Mouse (Mus musculus) megakaryocyte, embryonic 14.5 days (primary cell): ENCODE measurements around the gene Ubap2. TPM values are rescaled to one million over a fixed set of nuclear protein-coding genes. Genes with fewer than 3 reads are reported as not detected.
A peak's percentile ranks its signal among the peaks of the same experiment; 100 is the strongest.

ENCODE experiments used
- H3K27me3 ChIP-seq: replicated peaks from 2 replicates; pipeline ENCODE3; 2012; ENCODE audit warnings: inconsistent platforms
- H3K36me3 ChIP-seq: replicated peaks from 2 replicates; pipeline ENCODE3; 2012; ENCODE audit warnings: low read length, inconsistent platforms, mixed read lengths
- H3K4me1 ChIP-seq: 2 replicates; pipeline ENCODE4 v1.6.1; 2012; ENCODE audit warnings: inconsistent platforms
- H3K4me3 ChIP-seq: replicated peaks from 2 replicates; pipeline ENCODE3; 2012; ENCODE audit warnings: moderate library complexity, mild to moderate bottlenecking, inconsistent platforms
- H3K9me3 ChIP-seq: 2 replicates; pipeline ENCODE4 v1.6.1; 2012; ENCODE audit warnings: inconsistent platforms
- FLI1 ChIP-seq: IDR thresholded peaks from 2 replicates; pipeline ENCODE4 v1.6.1; 2012; ENCODE audit warnings: low read length, inconsistent platforms, mixed read lengths
- GATA1 ChIP-seq: IDR thresholded peaks from 3 replicates; pipeline ENCODE4 v1.6.1; 2012; ENCODE audit warnings: mixed read lengths, low read length, inconsistent platforms, borderline replicate concordance
- polyA plus RNA-seq: library from polyadenylated mRNA; stranded (reverse); fragments of >175 nt; gene quantifications from 2 replicates; pipeline ENCODE4 v1.2.3, GENCODE M21; 2012; ENCODE audit warnings: low replicate concordance; ENCODE audit not compliant: insufficient read depth

The Ubap2 gene
- polyA plus RNA-seq, 1 experiment: 277 TPM

- H3K4me3 ChIP-seq: no peak overlapping the region
- H3K9me3 ChIP-seq: no peaks in the 10 kb centered on the region
- peaks cover 24% of the 10 kb centered on the region for H3K36me3 ChIP-seq
- H3K4me1 ChIP-seq: peaks cover 38% of the 10 kb centered on the region
- no peaks in the 10 kb centered on the region for H3K27me3 ChIP-seq
- TF ChIP-seq GATA1: no peak
- no peak for TF ChIP-seq FLI1
Observed at GRCm38 (mm10) chr4:41165693-41166475, 109.1 kb downstream of the Ubap2 start.

GRCm38 (mm10) chr4:41164974-41165373 lies 110.0 kb downstream of the Ubap2 start:
- H3K4me1 ChIP-seq: peaks cover 40% of the 10 kb centered on the region
- TF ChIP-seq FLI1 (no peak), GATA1 (no peak)
- H3K9me3 ChIP-seq: no peaks in the 10 kb centered on the region
- no peak overlapping the region for H3K4me3 ChIP-seq
- H3K27me3 ChIP-seq: no peaks in the 10 kb centered on the region
- H3K36me3 ChIP-seq: peaks cover 23% of the 10 kb centered on the region

- H3K36me3 ChIP-seq: peaks cover 7% of the 10 kb centered on the region
- no peaks in the 10 kb centered on the region for H3K27me3 ChIP-seq
- H3K4me3 ChIP-seq: no peak overlapping the region
- no peaks in the 10 kb centered on the region for H3K9me3 ChIP-seq
- peaks cover 58% of the 10 kb centered on the region for H3K4me1 ChIP-seq
- TF ChIP-seq FLI1 (no peak), GATA1 (no peak)
Observed at GRCm38 (mm10) chr4:41161232-41161631, 113.7 kb downstream of the Ubap2 start.

- Histone ChIP-seq H3K27me3 (no peaks in the 10 kb centered on the region), H3K4me1 (peaks cover 60% of the 10 kb centered on the region), H3K36me3 (peaks cover 2% of the 10 kb centered on the region), H3K4me3 (peak overlapping the region; percentile 76), H3K9me3 (no peaks in the 10 kb centered on the region)
- TF ChIP-seq GATA1: no peak
- TF ChIP-seq FLI1: no peak
Observed at GRCm38 (mm10) chr4:41158251-41158650, 116.7 kb downstream of the Ubap2 start.

- Histone ChIP-seq H3K9me3 (no peaks in the 10 kb centered on the region), H3K4me1 (peaks cover 66% of the 10 kb centered on the region), H3K27me3 (no peaks in the 10 kb centered on the region), H3K4me3 (no peak overlapping the region), H3K36me3 (peaks cover 2% of the 10 kb centered on the region)
- TF ChIP-seq FLI1 (no peak), GATA1 (no peak)
Observed at GRCm38 (mm10) chr4:41156961-41157360, 118.0 kb downstream of the Ubap2 start.

- peaks cover 55% of the 10 kb centered on the region for H3K4me1 ChIP-seq
- no peaks in the 10 kb centered on the region for H3K9me3 ChIP-seq
- no peaks in the 10 kb centered on the region for H3K27me3 ChIP-seq
- H3K4me3 ChIP-seq: no peak overlapping the region
- H3K36me3 ChIP-seq: peaks cover 13% of the 10 kb centered on the region
- TF ChIP-seq FLI1 (no peak), GATA1 (no peak)
Observed at GRCm38 (mm10) chr4:41153146-41153545, 121.8 kb downstream of the Ubap2 start.

GRCm38 (mm10) chr4:41151186-41151585 lies 123.8 kb downstream of the Ubap2 start:
- no peak for TF ChIP-seq FLI1
- no peak for TF ChIP-seq GATA1
- Histone ChIP-seq H3K9me3 (no peaks in the 10 kb centered on the region), H3K4me1 (peaks cover 40% of the 10 kb centered on the region), H3K36me3 (peaks cover 21% of the 10 kb centered on the region), H3K4me3 (peak overlapping the region; percentile 59), H3K27me3 (no peaks in the 10 kb centered on the region)

GRCm38 (mm10) chr4:41149891-41150290 lies 125.1 kb downstream of the Ubap2 start:
- Histone ChIP-seq H3K4me3 (no peak overlapping the region), H3K4me1 (peaks cover 33% of the 10 kb centered on the region), H3K27me3 (no peaks in the 10 kb centered on the region), H3K9me3 (no peaks in the 10 kb centered on the region), H3K36me3 (peaks cover 28% of the 10 kb centered on the region)
- TF ChIP-seq FLI1: no peak
- TF ChIP-seq GATA1: no peak

Other genes with a start within 250 kb of the Ubap2 start
- gene Aqp7, start 227.0 kb downstream of the Ubap2 start, polyA plus RNA-seq: not detected in 2 replicates
- gene Aqp3, start 177.0 kb downstream of the Ubap2 start, polyA plus RNA-seq: not detected in 2 replicates
- 22.2 and 35.2 TPM in 2 replicates for gene Nol6, start 150.7 kb downstream of the Ubap2 start, polyA plus RNA-seq
- gene Ube2r2, start 139.4 kb downstream of the Ubap2 start, polyA plus RNA-seq: 25.8 and 32.8 TPM in 2 replicates
- gene Dcaf12, start 39.7 kb upstream of the Ubap2 start, polyA plus RNA-seq: 21.1 and 26.3 TPM in 2 replicates
- 5.1 and 28.5 TPM in 2 replicates for gene Ubap1, start 73.9 kb upstream of the Ubap2 start, polyA plus RNA-seq
- 1.2 and 1.9 TPM in 2 replicates for gene Kif24, start 189.7 kb upstream of the Ubap2 start, polyA plus RNA-seq
- 3.0 and 13.7 TPM in 2 replicates for gene Nudt2, start 190.0 kb upstream of the Ubap2 start, polyA plus RNA-seq
- gene AI464131, start 227.9 kb upstream of the Ubap2 start, polyA plus RNA-seq: 0.07 TPM in 1 of 2 replicates, not detected in the other
- gene 1110017D15Rik, start 242.2 kb upstream of the Ubap2 start, polyA plus RNA-seq: 0.29 TPM in 1 of 2 replicates, not detected in the other